Mouse (Mus musculus) MEL (cell line): ENCODE data around the gene Zfp644. TPM values are rescaled to one million over a fixed set of nuclear protein-coding genes. Genes with fewer than 3 reads are reported as not detected.

Experiments
- DNase-seq: peaks from one replicate; pipeline ENCODE4 v3.0.0; 2011; ENCODE audit warnings: low read depth, low spot score
- H3K27ac ChIP-seq: 2 replicates; pipeline ENCODE4 v1.5.1; 2012; ENCODE audit warnings: low read depth, mild to moderate bottlenecking, control low read depth, low read length, moderate library complexity; ENCODE audit not compliant: control insufficient read depth
- H3K27me3 ChIP-seq, 2 experiments: fragments of 150-350 bp in 1 of 2; sonication (generic) in 1 of 2; 2 replicates each; pipeline ENCODE4 v1.6.1; 2012; ENCODE audit warnings: low read length in 2 of 2, mild to moderate bottlenecking in 2 of 2, improper control_type of control experiment in 1 of 2, moderate library complexity in 1 of 2; ENCODE audit not compliant: insufficient read depth in 2 of 2, control insufficient read depth in 1 of 2
- H3K36me3 ChIP-seq, 2 experiments: 2 replicates each; pipeline ENCODE4 v1.6.1; 2012 to 2014; ENCODE audit warnings: low read length in 2 of 2, improper control_type of control experiment in 1 of 2, inconsistent platforms in 1 of 2, mild to moderate bottlenecking in 1 of 2; ENCODE audit not compliant: insufficient read depth in 2 of 2, control insufficient read depth in 1 of 2
- H3K4me1 ChIP-seq, 2 experiments: fragments of 150-350 bp in 1 of 2; sonication (generic) in 1 of 2; 2 replicates each; pipeline ENCODE4 v1.6.1; 2012; ENCODE audit warnings: low read length in 2 of 2, improper control_type of control experiment in 1 of 2, mild to moderate bottlenecking in 1 of 2; ENCODE audit not compliant: insufficient read depth in 2 of 2, control insufficient read depth in 1 of 2
- H3K4me3 ChIP-seq, 2 experiments: fragments of 150-350 bp in 1 of 2; sonication (generic) in 1 of 2; 2 replicates each; pipeline ENCODE4 v1.5.1; 2012; ENCODE audit warnings: low read depth in 2 of 2, low read length in 2 of 2, mild to moderate bottlenecking in 2 of 2, moderate library complexity in 2 of 2, control low read depth in 1 of 2, improper control_type of control experiment in 1 of 2; ENCODE audit not compliant: control insufficient read depth in 1 of 2, insufficient read depth in 1 of 2
- H3K79me2 ChIP-seq: 2 replicates; pipeline ENCODE4 v1.6.1; 2012; ENCODE audit warnings: mild to moderate bottlenecking, low read length, moderate library complexity; ENCODE audit not compliant: control insufficient read depth, poor library complexity, insufficient read depth
- H3K9ac ChIP-seq: 2 replicates; pipeline ENCODE4 v1.6.1; 2012; ENCODE audit warnings: low read depth, mild to moderate bottlenecking, control low read depth, low read length, moderate library complexity; ENCODE audit not compliant: control insufficient read depth, poor library complexity, severe bottlenecking
- H3K9me3 ChIP-seq: fragments of 150-350 bp; sonication (generic); replicated peaks from 2 replicates; pipeline ENCODE4 v1.6.1; 2012; ENCODE audit warnings: mild to moderate bottlenecking, low read length, improper control_type of control experiment, moderate library complexity; ENCODE audit not compliant: insufficient read depth
- CHD2 ChIP-seq: IDR thresholded peaks from 2 replicates; pipeline ENCODE4 v1.6.1; 2011; ENCODE audit warnings: low read length, improper control_type of control experiment
- E2F4 ChIP-seq: IDR thresholded peaks from 2 replicates; pipeline ENCODE4 v1.6.1; 2011; ENCODE audit warnings: low read depth, low read length, improper control_type of control experiment, borderline replicate concordance
- ELF1 ChIP-seq: IDR thresholded peaks from 2 replicates; pipeline ENCODE4 v1.6.1; 2014; ENCODE audit warnings: low read depth, mild to moderate bottlenecking, inconsistent platforms, low read length, improper control_type of control experiment, moderate library complexity
- EP300 ChIP-seq, 2 experiments: IDR thresholded peaks; 2 replicates each; pipeline ENCODE4 v1.6.1; 2011; ENCODE audit warnings: improper control_type of control experiment in 2 of 2, low read length in 2 of 2, low read depth in 1 of 2, mild to moderate bottlenecking in 1 of 2
- ETS1 ChIP-seq: IDR thresholded peaks from 2 replicates; pipeline ENCODE4 v1.6.1; 2012; ENCODE audit warnings: low read depth, mild to moderate bottlenecking, inconsistent platforms, low read length, improper control_type of control experiment, moderate library complexity
- GATA1 ChIP-seq: IDR thresholded peaks from 2 replicates; pipeline ENCODE4 v1.6.1; 2011; ENCODE audit warnings: low read depth, low read length, improper control_type of control experiment
- MAX ChIP-seq: IDR thresholded peaks from 2 replicates; pipeline ENCODE4 v1.6.1; 2011; ENCODE audit warnings: low read length, improper control_type of control experiment
- MEF2A ChIP-seq: IDR thresholded peaks from 2 replicates; pipeline ENCODE4 v1.6.1; 2014; ENCODE audit warnings: low read depth, mild to moderate bottlenecking, inconsistent platforms, low read length, improper control_type of control experiment; ENCODE audit not compliant: poor library complexity, insufficient replicate concordance, severe bottlenecking; ENCODE audit errors: extremely low read depth
- MXI1 ChIP-seq: IDR thresholded peaks from 2 replicates; pipeline ENCODE4 v1.6.1; 2011; ENCODE audit warnings: mild to moderate bottlenecking, low read depth, low read length, improper control_type of control experiment
- NRF1 ChIP-seq: IDR thresholded peaks from 2 replicates; pipeline ENCODE4 v1.6.1; 2014; ENCODE audit warnings: low read depth, mild to moderate bottlenecking, inconsistent platforms, low read length, improper control_type of control experiment, moderate library complexity; ENCODE audit not compliant: poor library complexity, insufficient read depth, severe bottlenecking
- POLR2AphosphoS2 ChIP-seq: IDR thresholded peaks from 2 replicates; pipeline ENCODE4 v1.6.1; 2011; ENCODE audit warnings: low read length, improper control_type of control experiment
- RAD21 ChIP-seq: IDR thresholded peaks from 2 replicates; pipeline ENCODE4 v1.6.1; 2011; ENCODE audit warnings: mild to moderate bottlenecking, low read depth, low read length, improper control_type of control experiment
- RCOR1 ChIP-seq: IDR thresholded peaks from 2 replicates; pipeline ENCODE4 v1.6.1; 2012; ENCODE audit warnings: low read depth, mild to moderate bottlenecking, inconsistent platforms, low read length, improper control_type of control experiment
- SIN3A ChIP-seq: IDR thresholded peaks from 2 replicates; pipeline ENCODE4 v1.6.1; 2012; ENCODE audit warnings: low read length, improper control_type of control experiment, inconsistent platforms
- SMC3 ChIP-seq: IDR thresholded peaks from 2 replicates; pipeline ENCODE4 v1.6.1; 2011; ENCODE audit warnings: low read depth, low read length, improper control_type of control experiment
- TAL1 ChIP-seq: IDR thresholded peaks from 2 replicates; pipeline ENCODE4 v1.6.1; 2012; ENCODE audit warnings: mild to moderate bottlenecking, inconsistent platforms, low read length, moderate library complexity, mixed read lengths
- TBP ChIP-seq: IDR thresholded peaks from 2 replicates; pipeline ENCODE4 v1.8.0; 2011; ENCODE audit warnings: low read depth, low read length, improper control_type of control experiment
- TCF12 ChIP-seq: IDR thresholded peaks from 2 replicates; pipeline ENCODE4 v1.6.1; 2014; ENCODE audit warnings: low read depth, mild to moderate bottlenecking, inconsistent platforms, low read length, improper control_type of control experiment, moderate library complexity
- UBTF ChIP-seq: IDR thresholded peaks from 2 replicates; pipeline ENCODE4 v1.6.1; 2012; ENCODE audit warnings: low read depth, mild to moderate bottlenecking, inconsistent platforms, low read length, improper control_type of control experiment, moderate library complexity, borderline replicate concordance; ENCODE audit not compliant: insufficient read depth
- USF1 ChIP-seq: IDR thresholded peaks from 2 replicates; pipeline ENCODE4 v1.6.1; 2014; ENCODE audit warnings: low read depth, mild to moderate bottlenecking, inconsistent platforms, low read length, improper control_type of control experiment, moderate library complexity
- polyA plus RNA-seq, 2 experiments: library from polyadenylated mRNA; stranded (reverse) in 1 of 2; unstranded in 1 of 2; fragments of >175 nt in 1 of 2; fragments of >200 nt in 1 of 2; gene quantifications; 2 replicates each; pipeline versions ENCODE4 v1.2.1 to v1.2.4; 2012; ENCODE audit warnings: low replicate concordance in 2 of 2, low read depth in 1 of 2; ENCODE audit not compliant: insufficient read length in 2 of 2, insufficient read depth in 1 of 2, missing spikeins in 1 of 2
- total RNA-seq: library from RNA; depleted of rRNA; stranded (reverse); fragments of 300-350 nt; gene quantifications from 2 replicates; pipeline ENCODE4 v1.2.3, GENCODE M21; 2012; rRNA removed

The Zfp644 gene
- total and polyA plus RNA-seq, 3 experiments, result 23.4 to 72.3 (median 34.4) TPM

DNA sequence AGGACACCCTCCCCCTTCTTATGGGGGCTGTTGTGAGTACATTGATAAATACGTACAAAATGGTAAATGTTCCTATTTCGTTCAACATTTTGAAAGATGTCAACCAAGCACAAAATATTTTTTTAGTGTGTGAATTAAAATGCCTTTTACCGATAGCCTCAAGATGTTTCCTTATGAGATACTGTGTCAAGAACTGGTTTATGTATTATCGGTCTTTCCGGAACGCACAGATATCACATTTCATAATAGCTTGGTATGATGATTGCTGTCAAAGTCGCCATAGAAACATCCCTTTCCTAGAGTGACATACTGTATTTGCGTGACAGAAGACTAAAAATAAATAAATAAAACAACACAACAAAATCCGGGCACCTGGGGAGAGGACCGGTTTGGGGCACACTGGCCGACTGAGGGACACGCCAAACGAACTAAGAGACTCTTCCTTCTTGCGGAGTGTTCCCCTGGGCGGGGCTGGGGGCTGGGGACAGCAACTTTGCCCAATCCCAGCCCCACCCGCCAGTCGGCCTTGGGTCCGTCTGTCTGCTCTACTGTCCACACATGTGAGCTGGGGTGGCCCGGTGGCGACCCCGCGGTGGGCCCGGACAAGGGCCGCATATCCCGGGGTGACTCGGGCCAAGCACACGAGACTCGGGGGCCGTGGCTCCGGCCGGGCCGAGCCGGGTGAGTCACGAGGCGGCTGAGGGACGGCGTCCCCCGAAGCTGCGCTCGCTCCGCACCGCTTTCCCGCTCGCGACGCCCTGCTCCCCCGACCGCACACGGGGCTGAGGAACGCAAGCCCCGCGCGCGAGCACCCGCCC, 123.1 kb downstream of the Zfp644 start:
- peak overlapping the region; percentile 62 to 68 for H3K4me3 ChIP-seq
- H3K27ac ChIP-seq, result no peak overlapping the region
- H3K79me2 ChIP-seq, result no peaks in the 10 kb centered on the region; the same call in 1 of the 2 replicates
- H3K9ac ChIP-seq, result peak overlapping the region; percentile 89
- peaks cover 0 to 3% of the 10 kb centered on the region in 2 experiments; a peak in 1 of 4 replicates for H3K4me1 ChIP-seq
- peak; percentile 64 for DNase-seq
- peaks cover 0 to 5% of the 10 kb centered on the region in 2 experiments; a peak in 2 of 4 replicates for H3K36me3 ChIP-seq
- TF ChIP-seq GATA1, result peak; percentile 64
- TF ChIP-seq NRF1, result no peak
- TF ChIP-seq CHD2, result no peak
- TF ChIP-seq MAX, result no peak
- TF ChIP-seq TBP, result no peak
- 0 out of 2 replicates have a peak, but pooled peaks have one; percentile 44 for TF ChIP-seq ETS1
- no peak for TF ChIP-seq TAL1
- TF ChIP-seq MEF2A, result no peak
- peak; percentile 40; the same call in 1 of the 2 replicates for TF ChIP-seq MXI1
- TF ChIP-seq TCF12, result peak; percentile 37; the same call in 1 of the 2 replicates
- TF ChIP-seq ELF1, result no peak
- no peak for TF ChIP-seq POLR2AphosphoS2
- peak; percentile 54; the same call in 1 of the 2 replicates for TF ChIP-seq RCOR1
- TF ChIP-seq UBTF, result no peak
- peak; percentile 72 for TF ChIP-seq SIN3A
- TF ChIP-seq SMC3, result no peak
- TF ChIP-seq E2F4, result no peak
- no peak for TF ChIP-seq RAD21
- TF ChIP-seq USF1, result no peak
- peak in 1 of 2 experiments; percentile 55; a peak in 1 of 4 replicates for TF ChIP-seq EP300 (IDR thresholded peaks at IDR 0.05; ENCODE audit: low read depth in 1 of 2, low read length in 2 of 2)
- H3K27me3 ChIP-seq, result no peaks in the 10 kb centered on the region
- no peaks in the 10 kb centered on the region for H3K9me3 ChIP-seq

Other genes starting within 250 kb of the Zfp644 start
- gene Barhl2, start 239.1 kb downstream of the Zfp644 start, total RNA-seq, result not detected in 2 replicates
- gene Barhl2, start 239.1 kb downstream of the Zfp644 start, polyA plus RNA-seq, result not detected
- gene Gm17304, start 88.2 kb downstream of the Zfp644 start, total RNA-seq, result not detected in 2 replicates
- not detected for gene Gm17304, start 88.2 kb downstream of the Zfp644 start, polyA plus RNA-seq
- not detected in 2 replicates for gene Hfm1, start 229.0 kb upstream of the Zfp644 start, total RNA-seq
- not detected for gene Hfm1, start 229.0 kb upstream of the Zfp644 start, polyA plus RNA-seq